Mouse (Mus musculus) telencephalon, adult 2 months (tissue): Measurements from ENCODE around the gene Gtf3c4.
A peak's percentile ranks its signal among the peaks of the same experiment; 100 is the strongest.

ENCODE experiments used
- DNase-seq: peaks from one replicate; pipeline ENCODE4 v3.0.0-alpha.2; 2011; ENCODE audit warnings: low read depth, low spot score

The Gtf3c4 gene

GRCm38 (mm10) chr2:28799575-28799974 lies 40.6 kb downstream of the Gtf3c4 start:
- no peak for DNase-seq

DNA sequence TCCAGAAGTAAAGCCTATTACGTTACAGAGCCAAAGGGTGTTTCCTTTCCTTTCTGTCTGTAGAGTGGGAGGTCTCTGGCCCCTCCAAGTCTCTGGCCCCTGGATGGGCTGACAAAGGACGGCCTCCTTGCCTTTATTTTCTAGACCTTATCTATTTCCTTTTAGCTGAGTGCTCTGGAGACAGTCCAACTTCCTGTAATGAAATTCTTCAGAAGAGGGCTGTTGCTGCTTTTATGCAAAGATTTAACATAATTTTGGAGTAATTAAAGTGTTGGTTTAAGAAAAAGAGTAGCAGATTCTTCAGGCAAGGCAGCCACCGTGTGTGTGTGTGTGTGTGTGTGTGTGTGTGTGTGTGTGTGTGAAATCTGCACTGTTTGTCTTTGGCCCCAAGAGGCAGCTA lies 41.8 kb downstream of the Gtf3c4 start:
- no peak for DNase-seq

- no peak for DNase-seq
These were observed 42.6 kb downstream of the Gtf3c4 start for GRCm38 (mm10) chr2:28797490-28798106.

GRCm38 (mm10) chr2:28796298-28796697 lies 43.9 kb downstream of the Gtf3c4 start:
- DNase-seq = no peak

GRCm38 (mm10) chr2:28794623-28795022 lies 45.5 kb downstream of the Gtf3c4 start:
- DNase-seq = no peak

- DNase-seq = peak; percentile 64
These were observed 47.1 kb downstream of the Gtf3c4 start for GRCm38 (mm10) chr2:28792931-28793610.

GRCm38 (mm10) chr2:28787067-28787619 lies 53.0 kb downstream of the Gtf3c4 start:
- DNase-seq = no peak

GRCm38 (mm10) chr2:28786355-28787066 lies 53.6 kb downstream of the Gtf3c4 start:
- no peak for DNase-seq

- no peak for DNase-seq
These were observed 58.9 kb downstream of the Gtf3c4 start for GRCm38 (mm10) chr2:28781310-28781709.

DNA sequence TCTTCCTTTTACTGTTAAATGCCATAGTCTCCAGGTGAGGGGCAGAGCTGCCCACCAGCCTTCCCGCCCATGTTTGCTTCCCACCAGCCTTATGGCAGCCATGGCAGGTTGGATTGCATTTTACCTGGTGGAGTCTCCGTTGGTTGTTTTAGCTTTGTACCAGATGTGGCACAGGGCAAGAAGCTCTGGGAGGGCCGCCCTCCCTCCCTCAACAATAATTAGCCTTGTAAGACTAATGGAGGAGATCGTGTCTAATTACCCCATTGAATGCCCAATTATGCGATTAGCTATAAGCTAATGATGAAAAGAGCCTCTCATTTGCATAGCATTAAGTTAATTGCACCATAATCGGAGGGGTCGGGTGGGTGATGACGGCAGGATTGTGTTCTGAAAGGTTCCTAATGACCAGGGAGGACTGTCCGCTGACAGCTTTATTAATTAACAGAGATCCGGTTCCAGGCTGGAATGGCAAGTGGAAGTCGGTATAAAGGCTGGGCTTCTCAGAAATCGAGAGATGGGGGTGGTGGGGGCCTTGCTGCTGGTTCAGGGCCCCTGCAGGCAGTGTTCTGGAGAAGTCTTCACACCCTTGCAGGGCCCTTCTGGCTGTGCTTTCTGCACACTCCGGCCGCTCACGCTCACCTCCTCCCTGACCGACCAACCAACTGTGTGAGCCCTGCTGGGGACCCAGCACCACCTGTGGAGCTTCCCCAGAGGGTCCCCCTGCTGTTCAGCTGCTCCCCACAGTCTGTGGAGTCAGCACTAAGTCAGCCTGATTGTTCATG lies 60.0 kb downstream of the Gtf3c4 start:
- DNase-seq = no peak

GRCm38 (mm10) chr2:28776728-28777127 lies 63.4 kb downstream of the Gtf3c4 start:
- DNase-seq = no peak

GRCm38 (mm10) chr2:28774073-28774472 lies 66.1 kb downstream of the Gtf3c4 start:
- no peak for DNase-seq
